Mouse (Mus musculus) midbrain, embryonic 10.5 days (tissue): ENCODE measurements around the gene Tbxa2r. TPM values are rescaled to one million over a fixed set of nuclear protein-coding genes. Genes with fewer than 3 reads are reported as not detected.

ENCODE experiments used
- DNase-seq: peaks from one replicate; pipeline ENCODE4 v3.0.0-alpha.2; 2017; ENCODE audit warnings: low spot score
- H3K27ac ChIP-seq: fragments of 300-500 bp; sonication (generic); replicated peaks from 2 replicates; pipeline ENCODE4 v1.5.1; 2016; ENCODE audit warnings: mild to moderate bottlenecking
- H3K27me3 ChIP-seq: fragments of 300-500 bp; sonication (generic); 2 replicates; pipeline ENCODE4 v1.6.1; 2016; ENCODE audit warnings: low read depth, mild to moderate bottlenecking; ENCODE audit not compliant: poor library complexity, severe bottlenecking
- H3K36me3 ChIP-seq: fragments of 300-500 bp; sonication (generic); 2 replicates; pipeline ENCODE4 v1.6.1; 2016; ENCODE audit warnings: mild to moderate bottlenecking, moderate library complexity
- H3K4me1 ChIP-seq: fragments of 300-500 bp; sonication (generic); 2 replicates; pipeline ENCODE4 v1.6.1; 2016
- H3K4me3 ChIP-seq: fragments of 300-500 bp; sonication (generic); 2 replicates; pipeline ENCODE4 v1.5.1; 2016; ENCODE audit warnings: mild to moderate bottlenecking, moderate library complexity
- H3K9me3 ChIP-seq: fragments of 300-500 bp; sonication (generic); replicated peaks from 2 replicates; pipeline ENCODE4 v1.6.1; 2016; ENCODE audit warnings: mild to moderate bottlenecking
- WGBS: fragments of 180-500 bp; shearing (Covaris S2); methylation state at CpG from one replicate; pipeline ENCODE4 v1.1.7; 2016; 5-methylcytosine and 5-hydroxymethylcytosine counted together
- polyA plus RNA-seq: library from polyadenylated mRNA; unstranded; fragments of >200 nt; fragmentation: Nextera tagmentation; extraction: Ambion mirVana; gene quantifications from 2 replicates; pipeline ENCODE4 v1.2.1, GENCODE M21; 2016

Gene Tbxa2r
- polyA plus RNA-seq, 1 experiment from 2014 or later, result 3.3 TPM

DNA sequence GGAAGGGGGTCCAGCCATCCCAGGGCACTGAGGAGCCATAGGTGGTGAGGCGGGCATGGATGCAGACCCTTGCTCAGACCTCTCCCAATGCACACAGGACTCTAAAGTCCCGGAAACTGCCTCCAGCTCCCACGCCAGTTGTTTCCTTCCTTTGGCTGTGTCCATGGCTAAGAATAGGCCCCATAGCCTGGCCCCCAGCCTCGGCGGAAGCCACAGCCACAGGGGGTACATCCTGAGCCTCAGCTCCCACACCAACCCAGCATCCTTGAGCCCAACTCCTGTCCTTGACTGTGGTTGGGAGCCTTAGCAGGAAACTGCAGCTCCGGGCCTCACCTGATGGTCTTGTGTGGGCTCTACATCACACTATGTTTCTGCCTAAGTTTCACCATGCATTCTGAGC, 1.7 kb upstream of the Tbxa2r start:
- WGBS, result 81% methylated on average over 6 of the region's 6 CpGs
- H3K4me1 ChIP-seq, result peaks cover 40% of the 10 kb centered on the region
- H3K27me3 ChIP-seq, result peaks cover 17% of the 10 kb centered on the region
- H3K36me3 ChIP-seq, result peaks cover 69% of the 10 kb centered on the region
- no peak overlapping the region; the same call in 1 of the 2 replicates for H3K27ac ChIP-seq
- no peak for DNase-seq
- no peaks in the 10 kb centered on the region for H3K9me3 ChIP-seq
- H3K4me3 ChIP-seq, result no peak overlapping the region

DNA sequence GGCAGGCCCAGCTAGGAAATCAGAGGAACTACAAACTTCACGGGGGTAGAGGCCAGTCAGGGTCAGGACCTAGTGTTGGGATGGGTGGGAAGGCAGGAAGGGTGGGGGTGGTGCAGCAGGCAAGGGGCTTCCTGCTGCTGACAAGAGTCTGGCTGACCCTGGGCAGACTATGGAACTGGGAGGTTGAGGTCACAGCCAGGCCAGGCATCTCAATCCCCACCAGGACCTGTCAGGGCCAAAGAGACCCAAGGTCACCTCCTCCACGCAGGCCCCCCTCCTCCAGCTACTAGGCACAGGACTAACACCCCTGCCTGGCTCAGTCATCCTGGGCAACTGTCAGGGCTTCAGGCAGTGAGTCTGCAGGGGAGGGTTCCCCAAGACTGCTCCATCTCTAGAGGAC, 572 bp upstream of the Tbxa2r start:
- Histone ChIP-seq H3K4me1 (peaks cover 40% of the 10 kb centered on the region), H3K9me3 (no peaks in the 10 kb centered on the region), H3K27me3 (peaks cover 28% of the 10 kb centered on the region), H3K4me3 (peak overlapping the region; percentile 11; the same call in 1 of the 2 replicates), H3K36me3 (peaks cover 60% of the 10 kb centered on the region), H3K27ac (peak overlapping the region; percentile 47)
- no peak for DNase-seq
- whole genome bisulfite sequencing, result 58% methylated on average over 2 of the region's 2 CpGs

DNA sequence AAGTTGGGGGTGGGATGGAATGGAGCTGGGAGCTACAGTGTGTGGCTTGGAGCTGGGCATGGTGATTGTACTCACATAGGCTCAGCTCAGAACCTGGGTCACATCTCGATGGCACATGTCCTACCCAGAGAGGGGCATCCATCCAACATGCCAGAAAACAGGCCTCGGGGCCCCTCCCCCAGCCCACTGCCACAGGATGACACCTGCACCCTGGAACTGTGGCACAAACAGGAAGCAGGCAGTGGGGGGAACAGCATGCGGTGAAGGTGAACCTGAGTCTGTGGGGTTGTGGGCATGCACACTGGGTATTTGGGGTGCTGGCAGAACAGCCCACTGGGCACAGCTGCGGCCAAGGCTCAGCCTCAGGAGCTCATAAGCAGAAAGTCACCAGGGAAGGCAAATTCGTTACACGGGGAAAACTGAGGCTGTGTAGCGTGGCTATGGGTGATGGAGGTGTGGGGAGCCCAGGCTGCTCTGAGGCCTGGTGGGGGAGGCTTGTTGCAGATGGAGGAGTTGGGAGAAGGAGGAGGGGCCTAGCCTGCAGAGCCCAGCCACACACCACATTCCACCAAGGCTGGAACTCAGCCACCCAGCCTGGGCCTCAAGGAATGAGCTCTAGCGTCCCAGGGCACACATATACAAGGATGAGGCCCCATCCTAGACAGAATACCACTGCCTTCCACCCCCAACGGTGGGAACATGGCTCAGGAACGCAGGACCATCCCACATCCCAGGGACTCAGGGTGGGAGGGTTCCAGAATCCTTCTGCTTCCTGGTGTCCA, 854 bp downstream of the Tbxa2r start:
- Histone ChIP-seq H3K27me3 (peaks cover 41% of the 10 kb centered on the region), H3K9me3 (no peaks in the 10 kb centered on the region), H3K4me3 (0 out of 2 replicates have a peak overlapping the region, but pooled peaks have one; percentile 1), H3K36me3 (peaks cover 45% of the 10 kb centered on the region), H3K4me1 (peaks cover 45% of the 10 kb centered on the region), H3K27ac (peak overlapping the region; percentile 33; the same call in 1 of the 2 replicates)
- WGBS, result 79% methylated on average over 10 of the region's 10 CpGs
- no peak for DNase-seq

DNA sequence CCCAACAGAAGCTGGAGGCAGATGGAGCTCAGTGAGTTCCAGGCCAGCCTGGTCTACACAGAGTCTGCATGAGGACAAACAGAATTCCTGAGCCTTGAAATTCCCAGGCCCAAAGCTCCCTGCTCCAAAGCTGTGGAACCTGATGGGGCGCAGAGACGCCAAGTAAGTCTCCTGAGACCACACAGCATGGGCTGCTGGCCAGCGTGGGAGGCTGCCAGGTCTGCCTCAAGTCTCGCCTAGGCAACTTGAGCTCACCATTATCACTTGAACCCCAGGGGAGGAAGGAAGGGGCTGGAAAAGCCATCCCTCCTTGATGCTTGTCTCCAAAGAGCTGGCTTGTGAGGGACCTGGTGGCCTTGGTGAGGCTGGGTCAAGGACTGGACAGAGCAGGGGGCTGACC, 1.5 kb downstream of the Tbxa2r start:
- H3K27me3 ChIP-seq, result peaks cover 47% of the 10 kb centered on the region
- peaks cover 52% of the 10 kb centered on the region for H3K4me1 ChIP-seq
- peak overlapping the region; percentile 33; the same call in 1 of the 2 replicates for H3K27ac ChIP-seq
- WGBS, result 71% methylated on average over 4 of the region's 4 CpGs
- no peaks in the 10 kb centered on the region for H3K9me3 ChIP-seq
- no peak for DNase-seq
- H3K36me3 ChIP-seq, result peaks cover 39% of the 10 kb centered on the region
- H3K4me3 ChIP-seq, result no peak overlapping the region

DNA sequence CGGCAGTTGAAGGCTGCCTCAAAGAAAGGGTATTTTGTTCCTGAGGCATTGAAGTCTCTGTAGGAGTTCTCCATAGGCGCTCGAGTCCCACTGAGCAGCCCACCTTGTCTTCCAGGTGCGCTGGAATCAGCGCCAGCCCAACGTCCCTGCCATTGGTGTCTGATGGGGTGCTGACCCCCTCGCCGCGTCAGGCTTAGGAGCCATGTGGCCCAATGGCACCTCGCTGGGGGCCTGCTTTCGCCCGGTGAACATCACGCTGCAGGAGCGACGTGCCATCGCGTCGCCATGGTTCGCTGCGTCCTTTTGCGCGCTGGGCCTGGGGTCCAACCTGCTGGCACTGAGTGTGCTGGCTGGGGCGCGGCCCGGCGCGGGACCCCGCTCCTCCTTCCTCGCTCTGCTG, 3.7 kb downstream of the Tbxa2r start:
- Histone ChIP-seq H3K9me3 (no peaks in the 10 kb centered on the region), H3K27ac (peak overlapping the region; percentile 61), H3K27me3 (peaks cover 60% of the 10 kb centered on the region), H3K4me3 (peak overlapping the region; percentile 36), H3K36me3 (peaks cover 16% of the 10 kb centered on the region), H3K4me1 (peaks cover 62% of the 10 kb centered on the region)
- no peak for DNase-seq
- 13% methylated on average over 29 of the region's 29 CpGs for WGBS

DNA sequence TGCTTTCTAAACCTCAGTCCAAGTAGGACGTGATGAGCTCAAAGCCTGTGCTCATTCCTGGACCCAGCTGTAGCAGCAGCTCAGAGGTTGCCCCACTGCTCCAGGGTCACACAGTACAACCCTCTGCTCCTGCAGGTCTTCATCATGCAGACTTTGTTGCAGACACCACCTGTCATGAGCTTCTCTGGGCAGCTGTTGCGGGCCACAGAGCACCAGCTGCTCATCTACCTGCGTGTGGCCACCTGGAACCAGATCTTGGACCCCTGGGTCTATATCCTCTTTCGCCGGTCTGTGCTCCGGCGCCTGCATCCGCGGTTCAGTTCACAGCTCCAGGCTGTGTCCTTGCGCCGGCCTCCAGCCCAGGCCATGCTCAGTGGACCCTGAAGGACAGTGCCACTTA, 5.8 kb downstream of the Tbxa2r start:
- DNase-seq, result no peak
- Histone ChIP-seq H3K9me3 (no peaks in the 10 kb centered on the region), H3K4me3 (no peak overlapping the region; the same call in 1 of the 2 replicates), H3K27ac (peak overlapping the region; percentile 86), H3K4me1 (peaks cover 47% of the 10 kb centered on the region), H3K36me3 (0 out of 2 replicates have a peak, but pooled peaks cover 1% of the 10 kb centered on the region), H3K27me3 (peaks cover 76% of the 10 kb centered on the region)
- 62% methylated on average over 11 of the region's 11 CpGs for WGBS

DNA sequence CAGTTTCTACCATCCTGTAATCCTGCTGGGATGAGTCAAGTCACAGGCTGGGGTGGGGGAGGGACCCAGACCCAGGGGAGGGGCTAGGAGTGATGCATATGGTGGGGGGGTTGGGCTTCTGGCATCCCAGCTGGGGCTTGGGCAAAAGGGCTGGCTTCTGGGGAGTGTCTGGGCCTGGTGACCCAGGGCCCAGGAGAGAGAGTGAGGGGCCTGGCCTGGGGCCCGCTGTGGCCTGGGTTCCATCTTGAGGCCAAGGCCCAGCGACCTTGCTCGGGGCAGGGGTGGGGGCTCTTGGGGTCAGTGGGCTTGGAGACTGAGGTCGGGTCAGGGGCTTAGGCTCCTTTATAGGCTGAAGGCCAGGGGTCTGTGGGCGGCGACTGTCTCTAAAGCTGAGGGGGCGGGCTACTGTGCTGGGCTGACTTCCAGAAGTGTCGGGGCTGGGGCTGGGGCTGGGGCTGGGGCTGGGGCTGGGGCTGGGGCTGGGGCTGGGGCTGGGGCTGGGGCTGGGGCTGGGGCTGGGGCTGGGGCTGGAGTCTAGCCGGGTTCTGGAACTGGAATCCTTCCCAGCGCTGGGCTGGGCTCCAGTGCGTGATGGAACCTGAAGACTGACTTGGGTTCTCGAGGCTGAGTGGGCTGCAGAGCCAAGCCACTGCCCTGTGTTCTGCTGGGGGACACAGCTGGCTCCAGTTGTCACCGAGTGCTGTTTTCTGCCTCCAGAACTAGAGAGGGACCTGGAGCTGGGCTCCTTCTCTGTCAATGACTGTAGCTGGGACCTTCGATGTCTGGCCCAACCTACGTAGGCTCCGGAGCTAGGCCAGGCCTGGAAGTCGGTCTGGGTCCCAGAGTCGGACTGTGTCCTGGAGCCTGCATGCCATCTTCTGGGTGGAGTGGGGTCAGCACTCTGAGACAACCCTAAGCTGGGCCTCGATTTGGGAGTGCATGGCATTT, 7.1 kb downstream of the Tbxa2r start:
- 37% methylated on average over 19 of the region's 19 CpGs for WGBS
- Histone ChIP-seq H3K9me3 (no peaks in the 10 kb centered on the region), H3K27me3 (peaks cover 77% of the 10 kb centered on the region), H3K27ac (peak overlapping the region; percentile 86), H3K4me1 (peaks cover 41% of the 10 kb centered on the region), H3K4me3 (peak overlapping the region; percentile 37), H3K36me3 (no peaks in the 10 kb centered on the region)
- DNase-seq, result peak; percentile 68

DNA sequence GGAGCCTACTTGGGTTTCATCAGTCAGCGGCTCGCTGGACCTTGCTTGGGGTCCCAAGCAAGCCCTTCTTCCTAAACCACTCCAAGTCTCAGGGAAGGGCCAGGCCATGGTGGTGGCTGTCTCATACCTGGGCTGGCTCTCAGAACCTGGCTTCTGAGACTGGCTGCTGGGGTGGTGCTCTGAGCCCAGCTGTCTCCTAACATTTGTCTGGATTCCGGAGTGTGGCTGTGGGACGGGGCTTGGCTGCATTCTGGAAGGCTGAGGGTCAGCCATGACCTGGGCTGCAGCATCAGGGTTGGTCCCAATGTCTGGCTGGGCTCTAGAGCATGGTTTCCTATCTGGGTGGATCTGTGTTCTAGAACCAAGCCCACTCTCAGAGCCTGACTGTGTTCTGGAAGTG, 8.0 kb downstream of the Tbxa2r start:
- no peaks in the 10 kb centered on the region for H3K9me3 ChIP-seq
- 96% methylated on average over 4 of the region's 4 CpGs for WGBS
- no peak for DNase-seq
- H3K4me3 ChIP-seq, result no peak overlapping the region
- H3K4me1 ChIP-seq, result peaks cover 42% of the 10 kb centered on the region
- peak overlapping the region; percentile 86; the same call in 1 of the 2 replicates for H3K27ac ChIP-seq
- peaks cover 80% of the 10 kb centered on the region for H3K27me3 ChIP-seq
- no peaks in the 10 kb centered on the region for H3K36me3 ChIP-seq

DNA sequence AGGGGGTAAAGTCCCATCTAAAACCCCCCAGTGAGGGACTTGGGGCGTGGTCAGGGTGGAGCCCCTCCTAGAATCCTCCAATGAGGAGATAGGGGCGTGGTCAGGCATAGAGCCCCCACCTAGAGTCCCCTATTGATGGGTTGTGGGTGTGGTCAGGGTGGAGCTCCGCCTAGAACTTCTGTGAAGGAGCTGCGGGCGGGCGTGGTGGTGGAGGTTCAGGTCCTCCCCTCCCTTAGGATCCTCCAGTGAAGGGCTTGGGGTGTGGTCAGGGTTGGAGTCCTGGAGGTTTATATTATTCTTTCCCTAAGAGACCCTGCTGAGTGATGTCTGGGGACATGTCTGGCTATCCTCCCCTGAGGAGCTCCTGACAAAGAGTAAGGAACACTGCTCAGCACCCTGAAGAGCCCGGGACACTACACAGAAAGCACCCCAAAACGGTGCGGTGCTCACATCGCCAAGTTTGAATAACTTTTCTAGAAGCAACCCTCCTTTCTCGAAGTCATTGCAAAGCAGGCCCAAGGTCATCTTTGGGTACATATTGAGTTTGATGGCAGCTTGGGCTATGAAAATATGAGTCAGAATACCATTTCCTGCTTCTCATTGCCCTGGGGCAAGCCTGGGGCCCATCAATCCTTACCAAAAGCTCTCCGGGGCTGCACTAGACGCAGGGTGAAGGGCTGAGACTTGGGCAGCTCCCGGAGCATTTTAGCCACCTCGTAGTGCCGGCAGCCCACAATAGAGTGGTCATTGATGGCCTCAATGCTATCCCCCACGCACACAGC, 12.2 kb downstream of the Tbxa2r start:
- Histone ChIP-seq H3K27me3 (peaks cover 85% of the 10 kb centered on the region), H3K9me3 (no peaks in the 10 kb centered on the region), H3K36me3 (peaks cover 8% of the 10 kb centered on the region), H3K4me1 (peaks cover 23% of the 10 kb centered on the region), H3K4me3 (no peak overlapping the region), H3K27ac (no peak overlapping the region)
- DNase-seq, result no peak
- 39% methylated on average over 17 of the region's 17 CpGs for WGBS

DNA sequence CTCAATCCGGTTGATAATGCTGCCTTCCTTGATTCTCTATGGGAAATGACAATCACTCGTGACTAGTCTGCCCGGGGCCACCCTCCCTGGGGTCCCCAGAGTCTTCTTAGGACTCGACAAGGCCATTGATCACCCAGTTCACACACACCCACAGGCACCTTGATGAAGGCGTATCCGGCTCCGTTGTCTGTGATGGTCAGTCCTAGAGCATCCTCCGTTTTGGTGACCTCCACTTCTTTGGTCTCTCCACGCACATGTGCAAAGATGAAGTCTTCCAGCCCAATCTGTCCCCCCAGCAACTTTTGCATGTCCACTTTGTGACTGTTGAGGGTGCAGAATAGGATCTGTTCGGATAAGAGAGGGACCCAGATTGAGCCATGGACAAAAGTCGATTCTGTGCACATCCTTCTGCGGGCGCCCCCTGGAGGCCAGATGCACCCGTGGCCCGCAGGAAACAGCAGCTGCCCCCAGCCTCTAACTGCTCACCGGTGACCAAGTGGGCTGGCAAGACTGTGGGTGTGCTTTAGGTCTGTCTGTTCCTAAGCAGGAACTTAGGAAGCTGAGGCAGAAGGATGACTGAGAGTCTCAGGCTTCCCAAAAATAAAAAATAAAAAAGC, 12.9 kb downstream of the Tbxa2r start:
- peaks cover 15% of the 10 kb centered on the region for H3K36me3 ChIP-seq
- H3K9me3 ChIP-seq, result no peaks in the 10 kb centered on the region
- no peak overlapping the region for H3K4me3 ChIP-seq
- peaks cover 91% of the 10 kb centered on the region for H3K27me3 ChIP-seq
- peaks cover 22% of the 10 kb centered on the region for H3K4me1 ChIP-seq
- H3K27ac ChIP-seq, result no peak overlapping the region
- DNase-seq, result peak; percentile 75
- 36% methylated on average over 16 of the region's 16 CpGs for WGBS

DNA sequence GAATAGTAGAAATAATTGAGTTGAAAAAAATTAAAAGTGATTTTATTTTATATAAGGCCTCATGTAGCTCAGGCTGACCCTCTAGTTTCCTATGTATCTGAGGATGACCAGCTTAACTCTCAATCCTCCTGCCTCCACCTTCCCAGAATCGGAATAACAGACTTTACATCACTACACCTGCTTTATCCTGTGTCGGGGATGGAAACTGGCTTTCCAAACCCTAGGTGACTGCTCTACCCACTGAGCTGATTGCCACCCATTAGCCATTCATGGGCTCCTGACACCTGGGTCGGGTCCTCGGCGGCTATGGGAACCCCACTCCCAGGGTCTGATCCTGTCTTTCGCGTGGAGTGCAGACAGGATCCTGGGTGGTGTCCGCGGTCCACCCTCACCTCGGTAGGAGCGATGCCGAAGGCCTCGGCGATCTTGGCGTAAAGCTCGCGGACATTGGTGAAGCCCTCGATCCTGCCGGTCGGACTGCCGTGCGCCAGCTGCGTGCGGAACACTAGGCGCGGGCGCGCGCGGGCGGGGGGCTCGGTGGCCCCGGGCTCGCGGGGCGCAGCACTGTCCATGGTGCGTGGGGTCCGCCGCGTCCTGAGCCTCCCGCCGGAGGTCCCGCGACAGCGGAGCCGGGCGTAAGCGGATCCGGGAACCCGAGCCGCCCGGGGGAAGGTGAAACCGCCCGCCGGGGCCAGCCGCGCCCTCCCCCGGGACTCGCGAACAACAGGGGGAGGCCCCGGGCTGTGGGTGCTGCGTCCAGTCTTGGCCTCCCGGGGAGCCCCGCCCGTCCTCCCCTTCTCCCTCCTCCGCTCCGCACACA, 14.4 kb downstream of the Tbxa2r start, which contains the start of gene Gipc3:
TSS of gene Gipc3 (minus strand) at position 581 of the 820 bp plus-strand sequence.
- peak within 1 kb of the TSS; percentile 61 for H3K27ac ChIP-seq
- H3K4me1 ChIP-seq, result peaks cover 33% of the 10 kb centered on the region
- peak within 1 kb of the TSS; percentile 57 for H3K4me3 ChIP-seq
- peaks cover 25% of the 10 kb centered on the region for H3K36me3 ChIP-seq
- peak; percentile 44 for DNase-seq
- H3K9me3 ChIP-seq, result no peaks in the 10 kb centered on the region
- H3K27me3 ChIP-seq, result peaks cover 91% of the 10 kb centered on the region
- 7% methylated on average over 57 of the region's 67 CpGs for WGBS
